Mouse (Mus musculus): Measurements from ENCODE around the gene Setx.

Setx gene

DNA sequence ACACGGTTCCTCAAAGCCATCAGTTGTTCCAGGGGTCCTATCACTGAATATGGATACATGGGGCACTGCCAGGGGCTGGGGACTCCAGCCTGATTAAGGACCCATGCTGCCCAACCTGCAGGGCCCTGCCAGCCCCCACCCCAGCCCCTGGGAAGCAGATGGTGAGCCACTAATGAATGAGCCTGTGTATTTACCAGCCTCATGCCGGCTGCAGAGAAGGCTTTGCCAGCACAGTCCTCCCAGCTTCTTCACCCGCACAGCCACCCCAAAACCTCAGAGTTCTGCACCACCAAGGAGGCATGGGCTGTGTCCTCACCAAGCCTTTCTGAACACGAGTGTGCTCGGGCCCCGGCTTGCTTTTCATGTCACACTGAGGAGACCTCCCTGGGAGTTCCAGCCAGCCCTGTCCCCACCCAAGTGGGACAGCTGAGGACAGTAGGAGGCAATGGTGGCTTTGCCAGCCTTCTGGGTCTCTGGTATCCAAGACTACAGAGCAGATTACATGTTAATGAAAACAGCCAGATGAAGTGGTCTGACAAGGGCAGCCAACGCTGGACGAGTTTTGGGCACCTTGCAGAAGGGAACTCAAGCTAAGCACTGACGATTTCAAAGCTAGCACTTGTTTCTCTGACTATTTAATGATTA is 106.3 kb downstream of the Setx start:
- ChIA-PET POLR2A (interaction anchor here in 1 of 4 experiments (0.7 to 1.0 kb wide), 2 partner anchors 9 to 14 kb away, joined by 3 read pairs; no protein-coding TSS in a partner anchor), CTCF (interaction anchor here in 3 of 4 experiments (0.6 to 1.7 kb wide), 5 partner anchors 13 to 35 kb away, joined by 3 to 5 read pairs (median 4); no protein-coding TSS in a partner anchor)

Data from embryonic stem cell, embryonic (primary cell).